Mouse (Mus musculus) neural tube, embryonic 12.5 days (tissue): ENCODE data around the gene Pgd. TPM values are rescaled to one million over a fixed set of nuclear protein-coding genes. Genes with fewer than 3 reads are reported as not detected.
"Not testable (repeated sequence)": the region's sequence is repeated elsewhere in the genome, so short reads cannot be mapped to it uniquely, and the experiment has no call there.

Experiments
- ATAC-seq: fragments of 200-750 bp; cut with Nextera tagmentation; 2 replicates; pipeline ENCODE4 v1.8.0; 2017; ENCODE audit warnings: low read depth, mild to moderate bottlenecking, moderate TSS enrichment, moderate library complexity; ENCODE audit not compliant: low FRiP score
- H3K27ac ChIP-seq: fragments of 300-500 bp; sonication (generic); 2 replicates; pipeline ENCODE4 v1.5.1; 2016
- H3K27me3 ChIP-seq: fragments of 300-500 bp; sonication (generic); replicated peaks from 2 replicates; pipeline ENCODE4 v1.6.1; 2016; ENCODE audit warnings: mild to moderate bottlenecking
- H3K36me3 ChIP-seq: fragments of 300-500 bp; sonication (generic); 2 replicates; pipeline ENCODE4 v1.6.1; 2016; ENCODE audit warnings: mild to moderate bottlenecking
- H3K4me1 ChIP-seq: fragments of 300-500 bp; sonication (generic); 2 replicates; pipeline ENCODE4 v1.6.1; 2016
- H3K4me2 ChIP-seq: fragments of 300-500 bp; sonication (generic); replicated peaks from 2 replicates; pipeline ENCODE4 v1.6.1; 2016; ENCODE audit warnings: mild to moderate bottlenecking
- H3K4me3 ChIP-seq: fragments of 300-500 bp; sonication (generic); 2 replicates; pipeline ENCODE4 v1.5.1; 2016
- H3K9ac ChIP-seq: fragments of 300-500 bp; sonication (generic); 2 replicates; pipeline ENCODE4 v1.6.1; 2016; ENCODE audit warnings: mild to moderate bottlenecking
- H3K9me3 ChIP-seq: fragments of 300-500 bp; sonication (generic); 2 replicates; pipeline ENCODE4 v1.6.1; 2016; ENCODE audit warnings: mild to moderate bottlenecking
- WGBS: fragments of 180-500 bp; shearing (Covaris S2); methylation state at CpG from one replicate; pipeline ENCODE4 v1.1.7; 2016; 5-methylcytosine and 5-hydroxymethylcytosine counted together
- polyA plus RNA-seq: library from polyadenylated mRNA; unstranded; fragments of >200 nt; fragmentation: Nextera tagmentation; extraction: Ambion mirVana; gene quantifications from 2 replicates; pipeline ENCODE4 v1.2.1, GENCODE M21; 2016

Gene Pgd
- 127 TPM in 2 replicates for polyA plus RNA-seq

- H3K9me3 ChIP-seq: no peaks in the 10 kb centered on the region
- peaks cover 17% of the 10 kb centered on the region for H3K36me3 ChIP-seq
- WGBS: under 1% methylated on average over 59 of the region's 59 CpGs
- H3K4me2 ChIP-seq: peak within 1 kb of the TSS; percentile 95
- H3K9ac ChIP-seq: peak within 1 kb of the TSS; percentile 70
- H3K27me3 ChIP-seq: no peaks in the 10 kb centered on the region
- H3K4me1 ChIP-seq: peaks cover 9% of the 10 kb centered on the region; the same call in 1 of the 2 replicates
- H3K27ac ChIP-seq: peak within 1 kb of the TSS; percentile 5; the same call in 1 of the 2 replicates
- peak within 1 kb of the TSS; percentile 73 for H3K4me3 ChIP-seq
- ATAC-seq: peak; percentile 100
These were observed at the start of gene Pgd for GRCm38 (mm10) chr4:149166215-149166946. Pgd (minus strand) TSS chr4:149166771.

DNA sequence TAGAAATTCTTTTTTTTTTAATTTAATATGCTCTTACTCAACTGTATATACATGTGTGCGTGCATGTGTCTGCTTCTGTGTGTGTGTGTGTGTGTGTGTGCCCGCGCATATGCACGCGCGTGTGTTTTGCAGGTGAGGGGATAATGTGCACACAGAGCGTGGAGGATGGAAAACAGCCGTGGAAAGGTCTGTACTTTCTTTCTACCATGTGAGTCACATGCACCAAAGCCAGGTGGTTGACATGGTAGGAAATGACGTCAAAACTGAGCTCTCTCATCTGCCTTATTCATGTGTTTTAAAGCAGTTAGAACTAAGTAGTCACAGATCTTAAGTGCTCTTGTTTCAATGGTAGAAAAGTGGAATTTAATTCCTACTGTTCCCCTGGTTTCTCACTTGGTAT is 49.4 kb upstream of the Pgd start:
- no peak overlapping the region for H3K27ac ChIP-seq
- no peaks in the 10 kb centered on the region for H3K27me3 ChIP-seq
- no peak for ATAC-seq
- H3K36me3 ChIP-seq: peaks cover 82% of the 10 kb centered on the region
- no peak overlapping the region for H3K9ac ChIP-seq
- no peak overlapping the region for H3K4me2 ChIP-seq
- H3K4me3 ChIP-seq: no peak overlapping the region
- 88% methylated on average over 9 of the region's 9 CpGs for WGBS
- peaks cover 13% of the 10 kb centered on the region for H3K4me1 ChIP-seq
- H3K9me3 ChIP-seq: no peaks in the 10 kb centered on the region

GRCm38 (mm10) chr4:149215397-149215796 is 48.8 kb upstream of the Pgd start:
- ATAC-seq: no peak
- Histone ChIP-seq H3K9me3 (no peaks in the 10 kb centered on the region), H3K4me2 (no peak overlapping the region), H3K4me1 (peaks cover 8% of the 10 kb centered on the region; the same call in 1 of the 2 replicates), H3K36me3 (peaks cover 81% of the 10 kb centered on the region), H3K4me3 (no peak overlapping the region), H3K27me3 (no peaks in the 10 kb centered on the region), H3K9ac (no peak overlapping the region), H3K27ac (no peak overlapping the region)
- 61% methylated on average over 2 of the region's 2 CpGs for WGBS

GRCm38 (mm10) chr4:149214468-149214867 is 47.9 kb upstream of the Pgd start:
- not testable (repeated sequence) for H3K4me2 ChIP-seq
- WGBS: 97% methylated on average over 2 of the region's 2 CpGs

DNA sequence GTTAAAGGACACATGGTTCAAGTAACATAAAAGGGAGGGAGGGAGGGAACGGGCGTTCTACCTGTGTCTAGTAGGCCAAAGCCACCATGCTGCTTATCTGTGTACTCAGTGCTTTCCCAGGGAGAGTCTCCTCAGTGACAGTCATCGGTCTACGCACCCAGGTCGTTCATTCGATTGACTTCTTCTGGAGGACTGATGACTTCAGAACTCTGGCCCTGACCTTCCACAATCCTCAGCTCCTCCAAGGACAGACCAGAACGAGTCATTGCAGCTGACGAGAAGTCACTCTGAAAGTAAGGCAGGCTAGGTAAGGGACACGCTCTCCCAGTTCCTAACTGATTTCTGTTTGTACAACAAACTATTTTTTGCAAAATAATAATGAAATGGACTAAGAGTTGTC is 46.9 kb upstream of the Pgd start:
- 97% methylated on average over 9 of the region's 9 CpGs for WGBS
- Histone ChIP-seq H3K27me3 (no peaks in the 10 kb centered on the region), H3K27ac (no peak overlapping the region), H3K9ac (no peak overlapping the region), H3K36me3 (peaks cover 86% of the 10 kb centered on the region), H3K4me3 (no peak overlapping the region), H3K4me2 (no peak overlapping the region), H3K9me3 (no peaks in the 10 kb centered on the region), H3K4me1 (no peaks in the 10 kb centered on the region)
- no peak for ATAC-seq

More at GRCm38 (mm10) chr4:149214468-149214867, 47.9 kb upstream of the Pgd start:
- H3K36me3 ChIP-seq: peaks cover 84% of the 10 kb centered on the region
- not testable (repeated sequence) for H3K9ac ChIP-seq, ATAC-seq, H3K4me3 ChIP-seq, H3K27ac ChIP-seq, H3K4me1 ChIP-seq, H3K27me3 ChIP-seq, H3K9me3 ChIP-seq

GRCm38 (mm10) chr4:149211441-149211840 is 44.9 kb upstream of the Pgd start:
- ATAC-seq, H3K9me3 ChIP-seq, H3K27ac ChIP-seq, H3K4me3 ChIP-seq, H3K4me1 ChIP-seq, H3K27me3 ChIP-seq, H3K4me2 ChIP-seq, H3K9ac ChIP-seq: not testable (repeated sequence)
- peaks cover 90% of the 10 kb centered on the region for H3K36me3 ChIP-seq
- 95% methylated on average over 6 of the region's 6 CpGs for WGBS

DNA sequence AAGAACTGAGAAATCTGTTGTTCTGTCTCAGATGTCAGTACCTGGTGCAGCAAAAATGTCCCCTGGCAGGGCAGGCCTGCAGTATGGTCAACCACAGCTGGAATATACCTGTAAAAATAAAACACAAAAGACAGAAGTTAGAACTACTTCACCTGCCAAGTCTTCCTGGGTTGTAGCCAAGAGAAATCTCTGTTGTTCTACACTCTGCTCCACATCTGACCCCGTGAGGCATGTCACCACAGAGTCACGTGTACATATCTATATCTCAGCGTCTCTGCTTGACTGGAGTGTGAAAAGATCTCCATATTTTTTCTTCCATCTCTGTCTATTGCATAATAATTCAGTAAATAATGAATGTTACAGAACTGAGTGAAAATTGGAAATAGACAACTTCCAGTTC is 35.9 kb upstream of the Pgd start:
- no peaks in the 10 kb centered on the region for H3K27me3 ChIP-seq
- no peak overlapping the region for H3K27ac ChIP-seq

GRCm38 (mm10) chr4:149201110-149201509 is 34.5 kb upstream of the Pgd start:
- Histone ChIP-seq H3K36me3 (peaks cover 89% of the 10 kb centered on the region), H3K4me3 (no peak overlapping the region), H3K4me2 (no peak overlapping the region), H3K9ac (no peak overlapping the region), H3K9me3 (no peaks in the 10 kb centered on the region), H3K27ac (no peak overlapping the region), H3K4me1 (no peaks in the 10 kb centered on the region), H3K27me3 (no peaks in the 10 kb centered on the region)
- ATAC-seq: no peak
- 92% methylated on average over 4 of the region's 4 CpGs for WGBS

More for the DNA sequence above, 35.9 kb upstream of the Pgd start:
- Histone ChIP-seq H3K4me2 (no peak overlapping the region), H3K4me1 (no peaks in the 10 kb centered on the region), H3K9me3 (no peaks in the 10 kb centered on the region), H3K4me3 (no peak overlapping the region), H3K9ac (no peak overlapping the region), H3K36me3 (peaks cover 89% of the 10 kb centered on the region)
- WGBS: 94% methylated on average over 3 of the region's 3 CpGs
- ATAC-seq: no peak

DNA sequence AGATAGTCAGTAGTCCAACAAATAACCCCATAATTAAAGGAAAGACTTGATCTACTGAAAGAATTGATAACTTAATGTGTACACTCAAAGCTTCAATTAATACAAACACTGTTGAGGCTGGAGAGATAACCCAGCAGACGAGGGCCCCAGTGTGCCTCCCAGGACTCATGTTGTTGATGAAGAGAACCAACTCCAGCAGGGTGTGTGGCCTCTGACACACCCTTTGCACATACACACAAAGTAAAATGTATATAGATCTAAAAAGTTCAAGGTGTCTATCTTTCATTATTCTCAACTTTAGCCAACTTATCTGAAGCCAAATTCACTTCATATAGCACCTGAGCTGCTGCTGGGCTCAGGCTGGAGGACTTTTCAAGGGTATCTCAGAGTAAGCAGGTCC is 30.6 kb upstream of the Pgd start:
- no peaks in the 10 kb centered on the region for H3K4me1 ChIP-seq
- no peak overlapping the region for H3K27ac ChIP-seq
- WGBS: 83% methylated on average over 1 of the region's 1 CpGs
- no peak for ATAC-seq
- peaks cover 85% of the 10 kb centered on the region for H3K36me3 ChIP-seq
- H3K9me3 ChIP-seq: no peaks in the 10 kb centered on the region
- no peak overlapping the region for H3K4me3 ChIP-seq
- no peaks in the 10 kb centered on the region for H3K27me3 ChIP-seq
- H3K9ac ChIP-seq: no peak overlapping the region
- H3K4me2 ChIP-seq: no peak overlapping the region

DNA sequence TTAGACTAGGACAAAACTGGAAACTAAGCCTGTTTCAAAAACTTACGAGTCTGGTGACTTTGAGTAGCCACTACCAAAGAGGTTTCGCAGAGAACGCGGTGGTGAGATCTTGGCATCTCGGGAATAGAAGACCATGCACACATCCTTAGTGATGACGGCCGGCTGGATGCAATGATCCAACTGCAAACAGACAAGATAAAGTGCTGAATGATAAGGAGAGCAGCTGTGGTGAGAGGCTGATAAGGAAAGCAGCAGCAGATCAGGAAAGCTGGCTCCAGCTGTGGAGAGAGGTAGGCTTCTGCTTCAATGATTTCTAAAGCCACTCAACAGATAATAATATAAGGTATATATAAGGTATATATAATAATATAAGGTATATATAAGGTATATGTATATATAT is 24.5 kb upstream of the Pgd start:
- Histone ChIP-seq H3K9ac (no peak overlapping the region), H3K27ac (no peak overlapping the region), H3K4me2 (no peak overlapping the region), H3K4me1 (no peaks in the 10 kb centered on the region), H3K27me3 (no peaks in the 10 kb centered on the region), H3K36me3 (peaks cover 86% of the 10 kb centered on the region), H3K9me3 (no peaks in the 10 kb centered on the region), H3K4me3 (no peak overlapping the region)
- 98% methylated on average over 7 of the region's 7 CpGs for WGBS
- no peak for ATAC-seq

- Histone ChIP-seq H3K4me1 (no peaks in the 10 kb centered on the region), H3K27me3 (no peaks in the 10 kb centered on the region), H3K4me3 (no peak overlapping the region), H3K9ac (no peak overlapping the region), H3K36me3 (peaks cover 90% of the 10 kb centered on the region), H3K9me3 (no peaks in the 10 kb centered on the region), H3K4me2 (no peak overlapping the region), H3K27ac (no peak overlapping the region)
- ATAC-seq: no peak
- WGBS: 92% methylated on average over 2 of the region's 2 CpGs
These were observed 22.0 kb upstream of the Pgd start for GRCm38 (mm10) chr4:149188563-149188962.

GRCm38 (mm10) chr4:149182755-149183154 is 16.2 kb upstream of the Pgd start:
- H3K27ac ChIP-seq: no peak overlapping the region
- H3K4me2 ChIP-seq: no peak overlapping the region
- H3K4me1 ChIP-seq: no peaks in the 10 kb centered on the region
- no peak overlapping the region for H3K9ac ChIP-seq
- ATAC-seq: no peak
- H3K36me3 ChIP-seq: peaks cover 94% of the 10 kb centered on the region
- no peaks in the 10 kb centered on the region for H3K27me3 ChIP-seq
- no peaks in the 10 kb centered on the region for H3K9me3 ChIP-seq
- WGBS: 48% methylated on average over 4 of the region's 4 CpGs
- no peak overlapping the region for H3K4me3 ChIP-seq

- H3K9me3 ChIP-seq: no peaks in the 10 kb centered on the region
- no peaks in the 10 kb centered on the region for H3K4me1 ChIP-seq
- no peak overlapping the region for H3K4me2 ChIP-seq
- H3K27ac ChIP-seq: no peak overlapping the region
- H3K9ac ChIP-seq: no peak overlapping the region
- H3K4me3 ChIP-seq: no peak overlapping the region
- 93% methylated on average over 7 of the region's 7 CpGs for WGBS
- peaks cover 92% of the 10 kb centered on the region for H3K36me3 ChIP-seq
- no peak for ATAC-seq
- no peaks in the 10 kb centered on the region for H3K27me3 ChIP-seq
These were observed 15.6 kb upstream of the Pgd start for GRCm38 (mm10) chr4:149182192-149182591.
